Mouse (Mus musculus) kidney, adult 2 months (tissue): Measurements from ENCODE around the gene Cd164l2.

Experiments used
- CTCF ChIP-seq: fragments of 200-500 bp; conservative IDR thresholded peaks from 2 replicates; pipeline ENCODE4 v1.5.1; 2011; ENCODE audit warnings: low read depth, mild to moderate bottlenecking, control low read depth, low read length, moderate library complexity, mixed read lengths; ENCODE audit not compliant: insufficient read depth, insufficient read length
- POLR2A ChIP-seq: fragments of 200-500 bp; IDR thresholded peaks from one replicate; pipeline ENCODE4 v1.6.1; 2011; ENCODE audit warnings: low read depth, low read length, control low read depth

DNA sequence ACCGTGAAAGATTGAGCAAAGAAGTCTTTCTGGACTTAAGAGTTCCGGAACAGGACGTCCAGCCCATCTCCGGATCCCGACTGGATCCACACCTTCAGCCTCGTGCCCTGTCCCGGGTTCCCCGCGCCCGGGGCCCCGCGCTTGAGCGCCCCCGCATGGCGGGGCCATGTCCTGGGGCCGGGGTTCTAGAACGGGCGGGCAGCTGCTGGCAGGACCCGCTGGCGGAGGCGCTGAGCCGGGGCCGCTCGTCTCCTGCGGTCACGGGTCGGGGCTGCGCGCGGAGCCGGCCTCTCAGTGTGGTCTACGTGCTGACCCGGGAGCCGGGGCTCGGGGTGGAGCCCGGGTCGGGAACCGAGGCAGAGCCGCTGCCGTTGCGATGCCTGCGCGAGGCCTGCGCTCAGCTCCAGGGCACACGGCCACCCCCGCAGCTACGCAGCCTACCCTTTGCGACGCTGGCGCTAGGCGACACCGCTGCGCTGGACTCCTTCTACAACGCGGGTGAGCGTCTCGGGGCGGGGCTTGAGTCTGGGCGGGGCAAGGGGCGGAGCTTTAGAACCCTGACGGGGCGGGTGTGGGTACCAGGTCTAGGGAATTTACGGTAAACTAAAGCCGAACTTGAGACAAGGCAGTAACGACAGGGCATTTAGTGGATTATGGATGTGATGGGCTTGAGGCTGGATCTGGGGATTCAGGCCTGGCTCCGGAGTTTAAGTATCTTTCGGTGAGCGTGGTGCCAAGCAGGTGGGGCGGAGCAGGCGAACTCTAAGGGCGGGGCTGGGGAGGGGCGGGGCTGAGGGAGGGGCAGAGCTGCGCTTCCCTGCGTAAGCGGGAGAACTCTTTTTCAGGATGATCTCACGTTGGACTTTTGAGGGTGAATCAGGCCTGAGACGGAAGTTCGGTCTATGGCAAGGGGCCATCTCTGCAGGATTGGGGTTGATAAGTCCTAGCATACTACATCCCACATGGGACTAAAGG is 29.3 kb downstream of the Cd164l2 start:
- TF ChIP-seq POLR2A: peak; percentile 75
- TF ChIP-seq CTCF: 0 out of 2 replicates have a peak, but pooled peaks have one; percentile 1
